Comparison of ENCODE assay signal across 22 mouse cellular contexts in the genomic region with DNA sequence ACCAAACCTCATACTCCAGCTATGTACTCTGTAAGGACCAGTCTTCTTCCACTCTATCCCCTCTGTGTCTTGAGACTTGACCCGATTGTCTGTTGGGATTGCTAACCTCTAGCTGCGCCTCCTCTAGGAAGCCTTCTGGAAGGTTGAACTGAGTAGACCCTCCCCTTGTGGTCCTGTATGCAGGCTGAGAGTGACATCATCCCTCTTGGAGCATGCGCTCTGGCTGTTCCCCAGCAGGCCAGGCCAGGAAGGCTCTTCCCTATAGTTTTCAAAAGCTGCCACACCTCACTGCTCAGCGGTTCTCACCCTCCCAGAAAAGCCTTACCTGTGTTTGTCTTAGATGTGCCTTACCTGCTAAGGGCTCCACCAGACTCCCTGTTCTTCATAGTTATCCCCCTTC. TPM values are rescaled to one million over a fixed set of nuclear protein-coding genes. Genes with fewer than 3 reads are reported as not detected.
"Had no signal": no experiment of that assay in that cellular context is flagged by ENCODE, and none has a peak within 500 bp of the region (broad histone marks: within the 10 kb centered on the region; RNA-seq: fewer than 3 reads in every experiment).

No protein-coding gene starts in this region.

- H3K27ac ChIP-seq: midbrain, embryonic 10.5 days; midbrain, embryonic 12.5 days; neural tube, embryonic 13.5 days; neural tube, embryonic 15.5 days had no signal

- H3K4me1 ChIP-seq: neural tube, embryonic 13.5 days had no signal

- H3K4me2 ChIP-seq: lung, embryonic 14.5 days; midbrain, embryonic 12.5 days; neural tube, embryonic 13.5 days; neural tube, embryonic 15.5 days had no signal

- DNase-seq: liver, postnatal 0 days; lung, embryonic 14.5 days; lung, postnatal 10 days; lung, postnatal 4 days; midbrain, embryonic 14.5 days; retina, postnatal 1 day; right cerebral cortex, adult 18-20 months; right cerebral cortex, postnatal 25 days; right cerebral cortex, postnatal 4 days; spleen, adult 18-20 months; thymus, adult 18-20 months; thymus, postnatal 25 days; thymus, postnatal 4 days had no signal

- ATAC-seq: liver, postnatal 0 days; midbrain, embryonic 16.5 days had no signal

- H3K9me3 ChIP-seq: midbrain, embryonic 10.5 days; midbrain, embryonic 12.5 days; neural tube, embryonic 13.5 days; neural tube, embryonic 15.5 days had no signal

- H3K27me3 ChIP-seq: midbrain, embryonic 12.5 days; neural tube, embryonic 13.5 days; neural tube, embryonic 15.5 days had no signal

- H3K9ac ChIP-seq: liver, postnatal 0 days; lung, embryonic 14.5 days; midbrain, embryonic 12.5 days; neural tube, embryonic 13.5 days; neural tube, embryonic 15.5 days had no signal

- H3K4me3 ChIP-seq: midbrain, embryonic 10.5 days; midbrain, embryonic 12.5 days; myocyte; neural tube, embryonic 13.5 days; neural tube, embryonic 15.5 days had no signal

- H3K36me3 ChIP-seq: midbrain, embryonic 10.5 days; midbrain, embryonic 12.5 days; neural tube, embryonic 13.5 days; neural tube, embryonic 15.5 days had no signal

RNA-seq across cellular contexts. Expression of a gene that starts 42.9 kb away (rescaled TPM):
- polyA plus RNA-seq: liver, postnatal 0 days; lung, embryonic 14.5 days; midbrain, embryonic 10.5 days; midbrain, embryonic 14.5 days; myocyte; neural tube, embryonic 11.5 days; small intestine, adult 2 months; urinary bladder, adult 2 months had no signal
